Mouse (Mus musculus) common myeloid progenitor, adult 5-6 weeks (primary cell): ENCODE data around the gene AU022252. TPM values are rescaled to one million over a fixed set of nuclear protein-coding genes. Genes with fewer than 3 reads are reported as not detected.

Source experiments
- total RNA-seq: library from RNA; stranded (forward); fragments of 200-1000, 187-1606 nt; gene quantifications from 2 replicates; pipeline ENCODE4 v1.2.3, GENCODE M21; 2017

The AU022252 gene
- total RNA-seq, 1 experiment from 2014 or later = 6.9 TPM

Other genes with a start within 250 kb of the AU022252 start
- gene Slc2a1, start 124.0 kb downstream of the AU022252 start, total RNA-seq = 6.1 and 7.9 TPM in 2 replicates
- gene Zfp691, start 58.5 kb downstream of the AU022252 start, total RNA-seq = 4.1 and 5.2 TPM in 2 replicates
- 74.0 and 90.5 TPM in 2 replicates for gene Ermap, start 42.7 kb downstream of the AU022252 start, total RNA-seq
- 26.0 and 219 TPM in 2 replicates for gene Svbp, start 37.4 kb downstream of the AU022252 start, total RNA-seq
- 0.59 TPM in 1 of 2 replicates, not detected in the other for gene Tmem269, start 14.5 kb downstream of the AU022252 start, total RNA-seq
- 5.1 and 11.5 TPM in 2 replicates for gene P3h1, start 203 bp upstream of the AU022252 start, total RNA-seq
- not detected in 2 replicates for gene Cldn19, start 22.7 kb upstream of the AU022252 start, total RNA-seq
- 1,378 and 1,487 TPM in 2 replicates for gene Ybx1, start 61.9 kb upstream of the AU022252 start, total RNA-seq
- gene Ppih, start 87.8 kb upstream of the AU022252 start, total RNA-seq = 118 and 146 TPM in 2 replicates
- gene Ccdc30, start 182.8 kb upstream of the AU022252 start, total RNA-seq = not detected in 2 replicates
- gene Ppcs, start 189.7 kb upstream of the AU022252 start, total RNA-seq = 13.7 and 16.0 TPM in 2 replicates
- gene Zmynd12, start 190.1 kb upstream of the AU022252 start, total RNA-seq = not detected in 2 replicates